Mouse (Mus musculus) urinary bladder, postnatal 10 days (tissue): ENCODE data around the gene Ncoa6.
"Not testable (repeated sequence)": the region's sequence is repeated elsewhere in the genome, so short reads cannot be mapped to it uniquely, and the experiment has no call there.

Source experiments
- DNase-seq: peaks from one replicate; pipeline ENCODE4 v3.0.0; 2022; ENCODE audit warnings: low spot score

Gene Ncoa6

GRCm38 (mm10) chr2:155473570-155474088 is at the start of gene Ncoa6:
Gene Ncoa6 (minus strand): TSS chr2:155473894.
- DNase-seq, result no peak

DNA sequence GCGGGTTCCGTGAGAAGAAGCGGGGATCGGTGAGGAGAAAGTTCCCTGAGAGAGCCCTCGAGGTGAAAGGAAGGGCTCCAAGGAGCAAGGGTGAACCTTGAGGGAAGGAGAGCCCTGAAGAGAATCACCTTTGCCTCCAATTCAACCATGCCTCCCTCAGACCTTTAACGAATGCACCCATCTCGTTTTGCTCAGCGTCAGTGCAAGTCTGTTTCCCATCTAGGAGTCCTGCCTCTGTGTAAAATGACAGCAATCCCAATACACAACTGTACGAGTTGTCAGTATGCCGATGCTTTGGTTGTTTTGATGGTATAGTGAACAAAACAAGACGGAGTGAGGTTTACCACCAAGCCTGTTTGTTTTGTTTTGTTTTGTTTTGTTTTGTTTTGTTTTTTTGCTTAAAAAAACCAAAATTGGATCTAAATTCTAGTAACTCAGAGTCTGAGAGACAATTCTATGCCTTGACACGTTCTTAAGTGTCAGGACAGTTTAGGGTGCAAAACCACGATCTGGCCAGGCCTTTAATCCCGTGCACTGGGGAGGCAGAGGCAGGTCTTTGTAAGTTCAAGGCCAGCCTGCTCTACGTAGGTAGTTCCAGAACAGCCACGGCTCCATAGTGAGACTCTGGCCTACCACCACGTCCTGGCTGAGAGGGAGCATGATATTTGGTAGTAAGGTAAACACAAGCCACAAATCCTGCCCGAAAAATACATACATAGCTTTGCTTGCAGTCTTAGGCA is 45.0 kb upstream of the Ncoa6 start:
- no peak for DNase-seq

DNA sequence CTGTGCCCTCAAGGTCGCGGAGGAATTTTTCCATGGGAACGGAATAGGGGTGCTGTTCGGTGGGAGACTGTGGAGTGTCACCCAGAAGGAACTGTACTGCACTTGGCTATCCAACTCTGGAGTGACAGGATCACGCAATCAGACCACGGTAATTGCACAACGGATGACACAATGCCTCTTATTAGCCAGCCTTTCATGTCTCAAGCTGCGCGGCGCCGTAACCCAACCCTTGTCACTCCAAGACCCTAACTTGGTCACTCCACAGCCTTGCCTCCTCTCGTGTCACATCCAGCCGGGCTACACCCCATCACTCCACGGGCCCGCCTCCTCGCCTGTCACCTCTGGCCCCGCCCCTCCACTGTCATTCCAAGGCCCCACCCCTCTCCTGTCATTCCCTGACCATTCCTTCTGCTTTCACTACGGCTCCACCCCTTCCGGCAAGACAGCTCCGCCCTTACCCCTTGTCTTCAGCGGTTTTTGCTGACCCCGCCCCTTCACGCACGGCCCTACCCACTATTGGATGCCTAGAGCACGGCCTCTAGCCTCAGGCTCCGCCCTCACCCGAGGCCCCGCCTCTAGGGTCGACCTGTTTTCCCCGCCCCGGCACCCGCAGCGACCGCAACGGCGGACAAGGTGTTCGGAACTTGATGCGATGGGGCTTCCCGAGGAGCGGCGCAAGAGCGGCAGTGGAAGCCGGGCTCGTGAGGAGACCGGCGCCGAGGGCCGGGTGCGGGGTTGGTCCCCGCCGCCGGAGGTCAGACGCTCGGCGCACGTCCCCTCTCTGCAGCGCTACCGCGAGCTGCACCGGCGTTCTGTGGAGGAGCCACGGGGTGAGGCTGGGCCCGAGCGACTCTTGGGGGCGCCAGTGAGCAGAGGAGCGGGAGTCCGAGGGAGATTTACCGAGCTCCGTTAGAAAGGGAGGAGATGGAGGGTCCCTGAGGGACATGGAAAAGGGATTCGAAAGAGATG is 44.0 kb upstream of the Ncoa6 start, which contains the start of the genes Acss2 and Ggt7:
Acss2 (plus strand) TSS at position 494 of the 969 bp plus-strand sequence.
Ggt7 (minus strand) TSS at position 783 of the 969 bp plus-strand sequence.
- DNase-seq, result peak; percentile 94

DNA sequence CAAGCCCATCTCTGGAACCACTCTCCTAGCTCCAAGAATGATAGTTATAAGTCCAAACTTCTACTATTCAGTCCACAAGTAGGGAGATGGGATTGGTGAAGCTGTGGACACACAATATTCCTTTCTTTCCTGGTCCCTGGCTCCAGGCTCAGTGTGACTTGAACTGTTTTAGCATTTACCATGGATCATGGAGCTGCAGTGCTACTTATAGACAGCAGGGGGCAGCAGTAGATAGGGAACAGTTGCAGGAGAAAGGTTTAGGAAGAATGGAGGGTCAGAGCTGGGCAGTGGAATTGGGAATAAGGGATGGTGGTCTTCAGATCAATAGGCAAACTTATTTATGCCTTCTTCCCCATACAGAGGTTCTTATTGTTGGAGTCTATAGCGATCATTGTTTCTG is 42.2 kb upstream of the Ncoa6 start:
- DNase-seq, result no peak

- DNase-seq, result peak; percentile 31
These were observed 41.0 kb upstream of the Ncoa6 start for GRCm38 (mm10) chr2:155514666-155515065.

DNA sequence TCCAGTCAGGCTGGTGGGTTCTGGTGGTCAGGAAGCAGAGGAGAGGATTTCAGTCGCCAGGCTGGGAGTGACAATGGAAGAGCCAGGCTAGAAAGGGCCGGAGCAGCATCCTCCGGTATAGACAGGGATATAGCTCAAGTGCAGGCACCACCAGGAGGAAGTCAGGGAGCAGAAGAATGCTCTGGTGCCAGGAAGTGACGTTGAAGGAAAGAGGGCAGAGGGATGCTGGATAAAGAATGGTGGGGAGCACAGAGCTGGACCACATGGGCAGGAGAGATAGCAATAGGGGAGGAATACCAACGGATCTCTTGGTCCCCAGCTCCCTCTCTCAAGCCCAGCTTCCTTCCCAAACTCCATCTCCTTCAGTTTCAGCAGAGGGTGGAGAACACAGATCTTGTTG is 39.8 kb upstream of the Ncoa6 start:
- DNase-seq, result no peak

DNA sequence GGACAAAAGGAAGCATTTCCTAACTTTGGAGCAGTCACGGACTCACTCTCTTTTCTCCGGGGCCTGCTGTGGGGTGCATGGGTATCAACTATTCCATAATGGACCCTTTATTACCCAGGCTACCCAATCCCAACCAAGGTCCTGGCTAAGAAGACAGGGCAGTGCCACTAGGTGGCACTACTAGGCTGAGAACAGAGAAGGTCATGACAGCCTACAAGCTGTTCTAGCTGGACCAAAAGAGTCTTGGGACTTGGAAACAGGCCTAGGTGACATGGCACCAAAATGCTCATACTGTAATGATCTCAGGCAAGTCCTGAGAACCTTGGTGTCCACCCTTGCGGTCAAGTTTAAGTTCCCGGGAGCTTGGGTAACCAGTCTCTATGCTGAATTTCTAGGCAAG is 38.8 kb upstream of the Ncoa6 start:
- no peak for DNase-seq

- DNase-seq, result no peak
These were observed 34.2 kb upstream of the Ncoa6 start for GRCm38 (mm10) chr2:155507721-155508470.

DNA sequence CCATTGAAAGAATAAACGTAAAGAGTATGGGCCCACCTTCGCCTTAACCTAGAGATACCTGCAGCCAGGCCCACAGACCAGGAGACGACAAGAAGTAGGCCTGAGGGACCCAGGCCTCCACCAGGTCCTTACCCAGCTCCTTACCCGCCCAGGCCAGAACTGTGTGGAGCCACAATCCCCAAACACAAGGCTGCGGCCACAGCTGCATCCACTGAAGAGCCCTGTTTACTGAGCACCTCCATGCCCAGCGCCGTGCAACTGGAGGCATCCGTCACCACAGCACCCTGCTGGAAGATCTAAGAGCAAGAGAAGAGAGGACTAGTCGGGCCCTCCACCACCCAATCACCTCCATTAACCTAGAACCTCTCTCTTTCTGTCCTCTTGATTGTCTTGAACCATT is 32.1 kb upstream of the Ncoa6 start:
- DNase-seq, result no peak

DNA sequence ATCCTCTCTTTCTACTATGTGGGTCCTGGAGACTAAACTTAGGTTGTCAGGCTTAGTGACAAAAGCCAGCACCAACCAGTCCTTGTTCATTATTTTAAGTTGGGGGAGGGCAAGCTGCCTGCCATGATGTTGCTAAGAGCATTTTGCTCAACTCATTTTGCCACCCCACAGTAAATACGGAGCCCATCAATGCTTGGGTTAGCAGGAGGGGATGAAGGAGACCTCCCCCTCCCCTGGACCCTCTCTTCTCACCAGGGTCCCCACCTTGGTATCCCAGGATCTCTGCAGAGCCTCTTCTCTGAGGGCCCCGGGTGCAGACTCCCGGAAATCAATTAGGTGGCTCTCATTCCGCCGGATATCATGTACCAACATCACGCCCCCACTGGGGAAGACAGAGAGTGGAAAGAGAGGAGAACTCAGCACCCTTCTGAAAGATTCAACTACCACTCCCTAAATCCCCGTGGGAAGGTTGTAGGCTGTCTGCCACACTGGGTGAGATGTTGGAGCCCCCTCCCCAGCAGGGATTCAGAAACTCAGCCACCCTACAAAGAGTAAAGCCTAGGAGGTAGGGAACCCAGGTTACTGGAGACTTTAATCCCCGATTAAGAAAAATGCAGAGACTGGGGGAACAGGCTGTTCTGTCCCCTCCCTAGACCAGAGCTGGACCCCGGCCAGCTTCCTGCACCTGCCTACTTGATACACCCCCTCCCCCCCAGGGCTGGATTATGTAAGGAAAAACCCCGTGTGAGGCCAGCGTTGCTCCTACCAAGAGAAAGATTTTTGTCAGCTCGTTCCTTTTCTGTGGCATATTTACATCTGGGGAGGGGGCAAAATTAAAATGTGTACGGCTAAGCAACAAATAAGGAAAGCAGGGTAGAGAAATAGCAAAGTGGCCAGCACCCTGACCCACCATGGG is 31.0 kb upstream of the Ncoa6 start:
- no peak for DNase-seq

GRCm38 (mm10) chr2:155502596-155502995 is 28.9 kb upstream of the Ncoa6 start:
- no peak for DNase-seq

GRCm38 (mm10) chr2:155490998-155491397 is 17.3 kb upstream of the Ncoa6 start:
- no peak for DNase-seq

DNA sequence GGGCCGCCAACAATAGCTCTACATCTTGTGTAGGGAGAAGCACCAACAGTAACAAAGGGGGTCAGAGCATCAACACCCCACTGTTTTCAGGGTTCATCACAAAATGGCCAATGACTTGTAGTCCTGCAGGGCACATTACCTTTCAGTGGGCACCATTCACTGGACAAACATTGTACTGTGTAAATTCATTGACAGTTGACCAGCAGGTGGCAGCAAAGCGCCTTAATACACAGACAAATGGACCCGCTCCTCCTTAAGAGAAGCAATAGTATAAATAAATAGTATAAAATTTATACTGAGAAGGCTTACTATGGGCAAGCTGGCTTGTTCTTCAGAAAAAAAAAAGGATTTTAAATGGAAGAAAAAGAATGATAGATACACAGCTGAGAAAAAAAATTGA is 8.3 kb upstream of the Ncoa6 start:
- no peak for DNase-seq

DNA sequence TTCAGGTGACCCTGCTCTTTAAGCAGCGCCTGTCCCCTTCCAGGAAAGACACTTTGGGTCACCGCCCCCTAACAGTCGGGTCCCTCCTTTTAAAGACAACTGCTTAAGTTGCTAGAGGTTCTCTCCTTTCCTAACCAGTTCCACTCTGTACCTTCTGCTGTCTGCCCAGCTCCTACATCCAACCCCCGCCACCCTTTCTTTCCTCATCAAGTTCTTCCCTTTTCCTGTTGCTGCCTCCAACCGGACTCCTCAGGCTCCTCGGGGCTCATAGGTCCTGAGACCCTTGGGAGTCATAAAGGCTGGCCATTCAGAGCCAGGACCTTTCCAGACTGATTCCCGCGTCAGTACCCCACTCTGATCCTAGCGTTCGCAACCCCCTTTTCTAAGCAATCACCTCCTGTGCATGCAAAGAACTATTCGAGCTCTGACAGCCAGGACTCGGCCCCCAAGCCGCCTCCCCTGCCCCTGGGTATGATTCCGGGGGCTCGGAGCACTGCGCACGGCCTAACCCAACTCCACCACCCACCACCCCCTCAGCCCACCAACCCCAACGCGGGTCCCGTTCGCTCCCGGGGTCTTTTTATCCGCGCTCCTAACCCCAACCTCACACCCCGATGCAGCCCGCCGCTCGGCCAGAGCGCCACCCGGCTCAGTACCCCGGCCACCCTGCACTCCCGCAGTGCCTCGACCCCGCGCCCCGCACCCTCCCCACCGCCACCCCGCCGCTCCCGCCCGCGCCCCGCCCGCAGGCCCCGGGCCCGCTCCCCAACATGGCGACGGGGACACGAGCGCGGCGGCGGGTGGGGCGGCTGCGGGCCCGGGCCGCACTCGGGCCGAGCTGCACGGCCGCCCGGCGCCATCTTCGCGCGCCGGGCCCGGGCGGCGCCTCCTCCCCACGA is 774 bp downstream of the Ncoa6 start:
- DNase-seq, result no peak

- no peak for DNase-seq
These were observed 6.8 kb downstream of the Ncoa6 start for GRCm38 (mm10) chr2:155466861-155467260.

DNA sequence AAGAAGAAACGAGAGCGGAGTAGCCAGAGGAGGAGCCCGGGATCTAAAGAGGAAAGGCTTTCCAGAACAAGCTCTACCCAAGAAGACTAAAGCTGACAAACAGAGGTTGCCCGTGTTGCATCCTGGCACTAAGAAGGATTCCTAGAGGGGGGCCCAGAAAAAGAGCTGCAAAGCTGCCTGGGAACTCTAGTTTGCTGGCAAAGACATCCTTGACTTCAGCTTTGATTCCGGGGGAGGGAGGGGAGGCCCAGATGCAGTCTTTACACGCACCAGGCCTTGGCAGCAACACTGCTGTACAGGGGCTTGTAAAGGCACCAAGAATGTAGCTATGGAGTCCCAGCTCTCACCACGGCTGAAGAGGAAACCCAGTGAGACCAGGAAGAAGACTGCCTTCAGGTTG is 20.1 kb downstream of the Ncoa6 start:
- DNase-seq, result no peak

DNA sequence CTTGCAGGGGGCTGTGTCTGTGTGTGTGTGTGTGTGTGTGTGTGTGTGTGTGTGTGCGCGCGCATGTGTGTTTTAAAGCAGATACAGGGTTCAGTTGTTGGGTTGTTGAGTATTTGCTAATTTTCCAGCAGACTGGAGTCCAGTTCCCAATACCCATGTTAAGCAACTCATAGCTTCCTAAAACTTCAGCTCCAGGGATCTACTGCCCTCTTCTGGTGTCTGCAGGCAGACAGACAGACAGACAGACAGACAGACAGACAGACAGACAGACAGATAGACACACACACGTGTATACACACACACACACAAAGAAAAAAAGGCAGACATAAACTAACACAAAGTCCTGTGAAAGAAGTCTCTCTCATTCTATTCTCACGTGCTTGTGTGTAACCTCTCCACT is 22.4 kb downstream of the Ncoa6 start:
- no peak for DNase-seq

DNA sequence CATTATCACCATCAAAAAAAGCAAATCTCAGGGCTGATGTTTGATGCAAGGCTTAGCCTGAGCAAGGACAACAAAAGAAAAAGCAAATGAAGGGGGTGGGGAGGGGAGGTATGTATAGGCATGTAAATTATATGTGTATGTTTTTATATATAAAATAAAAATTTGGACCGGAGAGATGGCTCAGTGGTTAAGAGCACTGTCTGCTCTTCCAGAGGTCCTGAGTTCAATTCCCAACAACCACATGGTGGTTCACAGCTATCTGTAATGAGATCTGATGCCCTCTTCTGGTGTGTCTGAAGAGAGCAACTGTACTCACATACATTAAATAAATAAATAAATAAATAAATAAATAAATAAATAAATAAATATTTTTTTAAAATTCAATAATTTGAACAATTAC is 25.8 kb downstream of the Ncoa6 start:
- not testable (repeated sequence) for DNase-seq

- DNase-seq, result no peak
These were observed 30.2 kb downstream of the Ncoa6 start for GRCm38 (mm10) chr2:155443446-155443845.

DNA sequence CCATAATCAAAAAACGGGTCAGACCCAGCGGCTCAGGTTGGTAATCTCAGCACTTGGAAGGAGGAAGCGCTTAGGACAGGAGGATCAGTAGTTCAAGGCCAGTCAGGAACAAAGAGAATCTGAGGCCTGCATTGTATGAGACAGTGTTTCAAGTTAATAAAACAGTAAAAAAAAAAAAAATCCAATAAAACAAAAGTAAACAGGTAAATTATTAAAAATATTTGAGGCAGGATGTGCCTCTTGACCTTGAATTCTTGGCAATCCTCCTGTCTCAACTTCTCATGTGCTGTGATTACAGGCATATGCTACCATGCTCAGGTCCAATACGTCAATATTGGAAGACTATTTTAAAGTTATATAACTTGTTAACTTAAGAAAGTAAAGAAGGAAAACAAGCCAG is 30.8 kb downstream of the Ncoa6 start:
- no peak for DNase-seq
